Mouse (Mus musculus): ENCODE measurements around the gene Tsc22d1. TPM values are rescaled to one million over a fixed set of nuclear protein-coding genes. Genes with fewer than 3 reads are reported as not detected.

The Tsc22d1 gene
- polyA plus RNA-seq, 1 experiment: 110 TPM

DNA sequence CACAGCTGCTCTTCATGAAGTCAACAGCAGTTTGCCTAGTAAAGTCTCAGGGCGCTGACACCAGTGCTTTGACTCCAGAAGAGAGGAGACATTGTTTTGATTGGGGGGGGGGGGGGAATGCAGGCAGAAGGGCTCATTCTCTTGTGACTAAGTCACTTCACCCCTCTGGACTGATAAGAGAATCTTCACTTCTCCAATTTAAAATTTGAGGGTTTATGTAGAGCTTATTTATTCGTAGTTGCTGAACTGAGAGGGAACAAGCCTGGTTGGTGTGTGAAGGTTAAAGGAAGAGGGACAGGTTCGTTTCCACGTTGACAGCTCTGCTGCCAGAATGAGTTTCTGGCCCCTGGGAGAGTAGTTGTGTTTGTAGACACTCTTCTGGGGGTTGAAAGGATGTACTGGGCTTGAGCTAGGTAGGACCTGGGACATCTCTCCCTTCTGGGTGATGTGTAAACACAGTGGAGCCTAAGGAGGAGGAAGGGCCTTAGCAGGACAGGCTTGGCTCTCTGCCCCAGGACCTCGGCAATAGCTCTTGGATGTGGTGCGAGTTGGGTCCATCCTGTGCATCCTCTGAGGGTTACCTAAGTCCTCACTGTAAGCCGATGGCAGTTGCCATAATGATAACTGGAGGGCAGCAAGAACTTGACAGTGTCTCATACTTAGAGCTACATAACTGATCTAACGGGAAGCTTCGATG, 93.2 kb downstream of the Tsc22d1 start:
- no peak for DNase-seq (ENCODE audit: low read depth, low spot score)
- 44% methylated on average over 9 of the region's 9 CpGs for WGBS

- DNase-seq (ENCODE audit: low read depth, low spot score): no peak
- WGBS: 33% methylated on average over 10 of the region's 10 CpGs
Observed at GRCm38 (mm10) chr14:76508701-76509100, 93.9 kb downstream of the Tsc22d1 start.

DNA sequence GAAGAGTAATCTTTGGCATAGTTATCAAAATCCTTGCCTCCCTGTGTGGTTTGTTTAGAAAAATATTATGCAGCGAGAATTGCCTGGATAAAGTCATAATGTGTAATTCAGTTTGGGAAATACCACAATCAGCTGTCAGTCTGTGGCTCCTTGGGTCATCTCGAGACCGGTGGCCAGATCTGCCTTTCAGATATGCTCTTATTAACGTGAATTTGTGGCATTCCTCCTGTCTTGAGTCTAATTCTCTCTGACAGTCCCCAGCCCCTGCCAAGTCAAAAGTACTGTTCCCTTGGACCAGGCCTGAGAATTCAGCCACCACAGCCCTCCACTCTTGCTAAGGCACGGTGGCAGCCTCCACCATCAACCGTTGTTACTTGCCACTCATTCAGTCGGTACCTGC, 97.2 kb downstream of the Tsc22d1 start:
- WGBS: 87% methylated on average over 7 of the region's 7 CpGs
- no peak for DNase-seq (ENCODE audit: low read depth, low spot score)

- WGBS: 73% methylated on average over 11 of the region's 11 CpGs
Observed at GRCm38 (mm10) chr14:76513395-76514049, 98.8 kb downstream of the Tsc22d1 start.

GRCm38 (mm10) chr14:76514050-76514585, 99.4 kb downstream of the Tsc22d1 start:
- no peak for DNase-seq (ENCODE audit: low read depth, low spot score)
- WGBS: 76% methylated on average over 6 of the region's 6 CpGs

More at GRCm38 (mm10) chr14:76513395-76514049, 98.8 kb downstream of the Tsc22d1 start:
- no peak for DNase-seq (ENCODE audit: low read depth, low spot score)

DNA sequence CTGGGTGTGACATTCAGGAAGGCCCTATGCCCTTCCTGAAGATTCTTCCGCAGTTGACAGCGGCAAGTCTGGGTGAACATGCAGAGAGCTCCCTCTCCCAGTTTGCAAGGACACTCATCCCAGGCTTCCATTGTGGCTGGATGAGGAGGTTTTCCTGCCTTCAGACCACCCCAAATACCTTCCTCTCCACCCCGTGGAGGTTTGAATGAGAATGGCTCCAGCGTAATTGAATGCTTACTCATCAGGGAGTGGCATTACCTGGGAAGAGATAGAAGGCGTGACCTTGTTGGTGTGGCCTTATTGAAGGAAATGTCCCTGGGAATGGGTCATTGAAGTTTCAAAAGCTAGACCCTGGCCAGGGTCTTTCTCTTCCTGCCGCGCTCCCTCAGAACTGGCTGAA, 100.9 kb downstream of the Tsc22d1 start:
- 82% methylated on average over 7 of the region's 7 CpGs for WGBS
- no peak for DNase-seq (ENCODE audit: low read depth, low spot score)

- DNase-seq (ENCODE audit: low read depth, low spot score): no peak
- WGBS: 86% methylated on average over 5 of the region's 5 CpGs
Observed at GRCm38 (mm10) chr14:76518217-76518616, 103.5 kb downstream of the Tsc22d1 start.

- WGBS: 18% methylated on average over 4 of the region's 4 CpGs
- DNase-seq (ENCODE audit: low read depth, low spot score): no peak
Observed at GRCm38 (mm10) chr14:76520606-76521005, 105.8 kb downstream of the Tsc22d1 start.

GRCm38 (mm10) chr14:76521308-76521707, 106.5 kb downstream of the Tsc22d1 start:
- 90% methylated on average over 3 of the region's 3 CpGs for WGBS

DNA sequence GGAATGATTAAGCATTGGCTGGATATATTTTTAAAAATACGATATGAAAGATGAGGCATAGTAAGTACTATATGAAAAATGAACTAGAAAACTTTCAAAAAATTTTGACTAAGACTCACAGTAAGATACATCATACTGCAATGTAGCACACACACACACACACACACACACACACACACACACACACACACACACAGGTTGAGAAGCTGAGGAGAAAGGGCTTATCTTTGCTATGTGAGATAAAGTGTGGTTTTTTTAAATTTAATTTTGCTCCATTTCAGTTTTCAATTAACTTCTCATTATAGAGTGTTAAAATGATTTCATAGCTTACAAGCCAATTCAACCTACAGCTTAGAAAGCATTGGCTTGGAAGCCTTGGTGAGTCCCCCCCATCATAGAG, 108.6 kb downstream of the Tsc22d1 start:
- 89% methylated on average over 1 of the region's 1 CpGs for WGBS
- no peak for DNase-seq (ENCODE audit: low read depth, low spot score)

More at GRCm38 (mm10) chr14:76521308-76521707, 106.5 kb downstream of the Tsc22d1 start:
- DNase-seq (ENCODE audit: low read depth, low spot score): no peak

DNA sequence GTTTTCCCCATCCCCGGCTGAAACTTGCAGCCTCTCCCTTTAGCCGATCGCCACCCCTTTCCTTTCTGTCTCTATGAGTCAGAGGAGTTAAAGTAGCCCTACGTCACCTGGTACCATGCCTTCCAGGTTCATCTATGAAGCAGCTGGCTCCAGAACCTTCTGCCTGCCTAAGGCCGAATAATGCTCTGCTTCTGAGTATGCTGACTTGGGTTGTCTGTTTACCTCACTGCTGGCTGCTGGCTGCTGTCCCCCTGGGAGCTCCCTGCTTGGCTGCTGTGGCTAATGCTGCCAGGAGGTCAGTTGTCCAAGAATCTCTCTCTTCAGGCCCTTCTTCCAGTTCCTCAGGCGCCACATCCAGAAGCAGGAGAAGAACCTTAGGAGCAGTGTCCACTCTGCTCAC, 111.7 kb downstream of the Tsc22d1 start:
- DNase-seq (ENCODE audit: low read depth, low spot score): no peak
- WGBS: 76% methylated on average over 6 of the region's 6 CpGs

- WGBS: 94% methylated on average over 20 of the region's 20 CpGs
- no peak for DNase-seq (ENCODE audit: low read depth, low spot score)
Observed at GRCm38 (mm10) chr14:76527030-76527719, 112.4 kb downstream of the Tsc22d1 start.

GRCm38 (mm10) chr14:76527758-76528313, 113.1 kb downstream of the Tsc22d1 start:
- WGBS: 60% methylated on average over 9 of the region's 9 CpGs
- DNase-seq (ENCODE audit: low read depth, low spot score): no peak

DNA sequence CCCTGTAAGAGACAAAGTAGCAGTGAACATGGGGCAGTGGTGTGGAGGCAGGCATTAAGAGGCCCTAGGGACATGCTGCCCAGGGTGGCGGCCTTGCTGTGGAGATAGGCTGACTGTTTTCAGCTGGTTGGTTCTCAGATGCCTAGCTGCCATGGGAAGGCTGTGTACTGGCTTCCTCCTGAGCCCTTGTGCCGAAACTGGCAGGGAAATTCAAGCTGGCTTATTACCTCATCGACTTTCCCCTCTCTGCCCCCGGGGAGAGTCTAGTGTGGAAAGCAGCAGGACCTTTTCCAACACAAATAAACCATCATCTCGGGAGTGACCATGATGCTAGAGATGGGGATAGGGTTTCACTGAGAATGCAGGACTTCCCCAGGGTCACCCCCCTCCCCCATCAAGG, 113.9 kb downstream of the Tsc22d1 start:
- DNase-seq (ENCODE audit: low read depth, low spot score): no peak
- WGBS: 27% methylated on average over 5 of the region's 5 CpGs

- 87% methylated on average over 7 of the region's 7 CpGs for WGBS
- DNase-seq (ENCODE audit: low read depth, low spot score): no peak
Observed at GRCm38 (mm10) chr14:76531027-76531660, 116.4 kb downstream of the Tsc22d1 start.

- 69% methylated on average over 20 of the region's 20 CpGs for WGBS
- no peak for DNase-seq (ENCODE audit: low read depth, low spot score)
Observed at GRCm38 (mm10) chr14:76532257-76533169, 117.8 kb downstream of the Tsc22d1 start.

GRCm38 (mm10) chr14:76533170-76533815, 118.5 kb downstream of the Tsc22d1 start:
- 38% methylated on average over 10 of the region's 10 CpGs for WGBS
- no peak for DNase-seq (ENCODE audit: low read depth, low spot score)

GRCm38 (mm10) chr14:76535096-76535495, 120.3 kb downstream of the Tsc22d1 start:
- WGBS: 80% methylated on average over 1 of the region's 1 CpGs
- no peak for DNase-seq (ENCODE audit: low read depth, low spot score)
